Mouse (Mus musculus) right cerebral cortex, adult 18-20 months (tissue): ENCODE measurements around the gene Aamdc.

Source experiments
- DNase-seq: peaks from one replicate; pipeline ENCODE4 v3.0.0; 2022; ENCODE audit warnings: mixed read lengths

Gene Aamdc

GRCm38 (mm10) chr7:97579067-97579975 is at the start of gene Aamdc, which contains the start of gene Rsf1:
Aamdc (minus strand) TSS chr7:97579497.
Rsf1 (plus strand) TSS chr7:97579889.
- peak; percentile 96 for DNase-seq

DNA sequence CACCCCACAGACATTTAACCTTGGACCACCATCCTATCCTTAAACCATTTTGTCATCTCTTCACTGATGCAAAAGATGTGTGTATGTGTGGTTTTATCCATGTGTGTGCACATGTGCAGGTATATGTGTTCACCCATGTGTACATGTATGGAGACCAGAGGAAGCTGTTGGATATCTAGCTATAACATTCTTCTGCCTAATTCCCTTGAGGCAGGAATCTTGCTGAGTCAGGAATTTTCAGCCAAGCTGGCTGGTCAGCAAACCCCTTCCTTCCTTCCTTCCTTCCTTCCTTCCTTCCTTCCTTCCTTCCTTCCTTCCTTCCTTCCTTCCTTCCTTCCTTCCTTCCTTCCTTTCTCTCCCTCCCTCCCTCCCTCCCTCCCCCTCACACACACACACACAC is 44.1 kb upstream of the Aamdc start:
- DNase-seq = no peak

GRCm38 (mm10) chr7:97622676-97623075 is 43.4 kb upstream of the Aamdc start:
- no peak for DNase-seq

DNA sequence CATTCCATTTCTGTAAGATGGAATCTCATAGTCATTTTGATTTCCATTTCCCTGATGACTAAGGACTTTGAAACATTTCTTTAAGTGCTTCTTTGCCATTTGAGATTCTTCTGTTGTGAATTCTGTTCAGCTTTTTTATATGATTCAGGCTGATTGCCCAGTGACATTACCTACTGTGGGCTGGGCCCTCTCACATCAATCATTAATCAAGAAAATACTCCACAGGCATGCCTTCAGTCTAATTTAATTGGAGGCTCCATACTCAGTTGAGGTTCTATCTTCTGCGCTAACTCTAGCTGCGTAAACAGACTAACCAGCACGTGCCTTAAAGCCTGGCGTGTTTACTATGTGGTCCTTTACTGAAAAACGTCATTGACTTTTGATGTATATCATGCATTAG is 42.0 kb upstream of the Aamdc start:
- DNase-seq = no peak

DNA sequence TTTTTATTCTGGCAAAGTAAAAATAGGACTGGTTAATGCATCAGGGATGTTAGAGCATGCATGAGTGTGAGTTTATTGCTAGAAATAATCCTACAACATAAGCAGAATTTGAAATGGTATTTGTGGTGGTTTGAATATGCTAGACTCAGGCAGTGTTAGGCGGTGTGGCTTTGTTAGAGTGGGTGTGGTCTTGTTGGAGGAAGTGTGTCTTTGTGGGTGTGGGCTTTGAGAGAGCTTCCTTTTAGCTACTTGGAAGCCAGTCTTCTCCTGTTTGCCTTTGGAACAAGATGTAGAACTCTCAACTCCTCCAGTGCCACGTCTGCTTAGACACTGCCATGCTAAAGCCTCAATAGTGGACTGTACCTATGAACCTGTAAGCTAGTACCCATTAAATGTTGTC is 19.3 kb upstream of the Aamdc start:
- no peak for DNase-seq

DNA sequence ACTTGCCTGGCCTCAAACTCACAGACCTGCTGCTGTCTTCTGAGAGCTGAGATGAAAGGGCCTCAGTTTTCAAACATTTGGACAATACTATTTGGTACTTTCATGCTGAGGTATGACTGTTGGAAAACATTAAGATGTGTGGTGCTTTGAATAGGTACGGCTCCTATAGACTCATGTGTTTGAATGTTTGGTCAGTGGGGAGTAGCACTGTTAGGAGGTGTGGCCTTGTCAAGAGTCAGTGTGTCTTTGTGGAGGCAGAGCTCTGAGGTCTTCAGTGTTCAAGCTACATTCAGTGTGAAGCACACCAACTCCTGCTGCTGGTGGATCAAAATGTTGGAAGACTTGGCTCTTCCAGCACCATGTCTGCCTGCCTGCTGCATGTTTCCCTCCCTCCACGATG is 14.2 kb upstream of the Aamdc start:
- no peak for DNase-seq

GRCm38 (mm10) chr7:97592396-97592795 is 13.1 kb upstream of the Aamdc start:
- no peak for DNase-seq

DNA sequence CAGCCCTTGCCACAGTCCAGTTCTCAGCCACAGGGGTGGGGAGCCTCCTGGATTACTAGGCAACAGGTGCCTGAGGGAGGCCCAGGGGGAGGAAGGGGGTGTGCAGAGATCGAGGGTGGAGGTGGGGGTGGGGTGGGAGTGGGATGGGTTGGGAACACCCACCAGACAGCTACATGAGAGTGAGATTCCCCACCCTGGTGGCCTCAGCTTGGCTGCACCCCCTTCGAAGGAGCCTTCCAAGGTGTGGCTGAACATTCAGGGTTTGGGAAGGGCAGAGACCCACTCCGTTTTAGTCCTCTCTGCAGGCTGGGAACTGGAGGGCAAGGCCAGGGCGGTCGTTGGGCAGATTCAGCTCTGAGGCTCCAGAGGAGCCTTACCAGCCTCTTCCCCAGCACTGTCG is 12.0 kb upstream of the Aamdc start:
- DNase-seq = no peak

GRCm38 (mm10) chr7:97590488-97590887 is 11.2 kb upstream of the Aamdc start:
- DNase-seq = no peak

DNA sequence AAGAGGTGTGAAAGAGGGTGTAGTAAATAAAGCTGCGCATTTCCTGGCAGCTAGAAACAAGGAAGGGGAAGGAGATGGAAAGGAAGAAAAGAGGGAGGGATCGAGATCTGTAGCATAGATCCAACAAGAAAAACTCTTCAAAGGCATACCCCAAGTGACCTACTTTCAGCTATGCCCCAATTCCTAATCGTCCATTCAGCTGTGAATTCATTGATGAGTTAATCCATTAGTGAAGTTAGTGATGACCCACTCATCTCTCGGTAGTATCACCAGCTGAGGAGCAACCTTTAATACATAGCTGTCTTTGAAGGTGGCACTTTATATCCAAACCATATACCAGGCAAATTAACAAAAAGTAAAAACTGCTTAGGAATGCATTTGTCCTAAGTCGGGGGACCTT is 9.2 kb upstream of the Aamdc start:
- no peak for DNase-seq

- DNase-seq = peak; percentile 90
Observed at GRCm38 (mm10) chr7:97580843-97581214, 1.5 kb upstream of the Aamdc start.

DNA sequence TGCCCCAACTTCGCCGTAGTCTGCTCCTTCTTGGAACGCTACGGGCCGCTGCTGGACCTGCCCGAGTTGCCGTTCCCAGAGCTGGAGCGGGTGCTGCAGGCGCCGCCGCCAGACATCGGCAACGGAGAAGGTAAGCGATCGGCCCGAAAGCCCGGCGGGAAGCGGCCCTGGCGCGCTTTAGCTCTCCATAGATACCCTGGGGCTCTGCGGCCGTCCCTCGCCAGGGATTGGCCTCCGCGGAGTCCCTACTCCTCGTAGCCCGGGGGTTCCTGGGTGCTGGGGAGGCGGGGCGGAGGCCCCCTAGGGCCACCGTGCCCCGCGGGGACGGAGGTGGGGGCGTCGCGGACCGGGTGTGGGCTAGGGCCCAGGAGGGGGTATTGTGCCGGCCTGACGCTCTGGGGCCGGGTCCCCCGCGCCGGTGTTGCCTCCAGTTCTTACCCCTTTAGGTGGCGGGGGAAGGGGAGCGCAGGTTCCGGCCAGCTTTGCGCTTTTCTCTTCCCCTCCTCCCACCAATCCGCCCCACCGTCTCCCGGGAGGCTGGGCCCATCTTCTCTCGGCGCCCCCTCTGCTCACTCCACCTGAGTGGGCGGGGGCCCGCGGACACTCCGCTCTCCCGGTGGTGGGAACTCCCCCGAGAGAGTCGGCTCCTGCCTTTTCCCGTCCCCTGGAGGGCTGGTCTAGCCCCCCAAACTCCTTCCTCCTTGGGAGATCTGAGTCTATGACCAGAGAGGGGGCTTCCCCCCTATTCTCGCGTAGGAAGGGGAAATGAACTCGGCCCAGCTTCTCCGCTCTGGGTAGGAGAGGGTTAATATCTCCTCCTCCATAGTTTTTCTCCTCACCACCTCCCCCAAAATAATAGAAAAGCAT is 912 bp upstream of the Aamdc start:
- peak; percentile 52 for DNase-seq

GRCm38 (mm10) chr7:97578361-97579066 is 783 bp downstream of the Aamdc start:
- DNase-seq = peak; percentile 35

DNA sequence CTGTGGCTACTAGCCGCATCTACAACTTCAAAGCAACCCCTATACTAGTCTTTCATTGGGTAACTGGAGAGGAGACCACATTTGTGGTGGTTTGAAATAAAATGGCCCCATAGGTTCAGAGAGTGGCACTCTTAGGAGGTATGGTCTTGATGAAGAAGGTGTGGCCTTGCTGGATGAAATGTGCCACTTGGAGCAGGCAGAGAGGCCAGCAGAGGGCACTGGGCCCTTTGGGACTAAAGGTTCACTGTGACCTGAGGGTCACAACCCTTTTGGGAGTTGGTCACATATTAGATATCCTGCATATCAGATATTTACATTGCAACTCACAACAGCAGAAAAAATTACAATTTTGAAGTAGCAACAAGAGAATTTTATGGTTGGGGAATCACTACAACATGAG is 8.9 kb downstream of the Aamdc start:
- no peak for DNase-seq

DNA sequence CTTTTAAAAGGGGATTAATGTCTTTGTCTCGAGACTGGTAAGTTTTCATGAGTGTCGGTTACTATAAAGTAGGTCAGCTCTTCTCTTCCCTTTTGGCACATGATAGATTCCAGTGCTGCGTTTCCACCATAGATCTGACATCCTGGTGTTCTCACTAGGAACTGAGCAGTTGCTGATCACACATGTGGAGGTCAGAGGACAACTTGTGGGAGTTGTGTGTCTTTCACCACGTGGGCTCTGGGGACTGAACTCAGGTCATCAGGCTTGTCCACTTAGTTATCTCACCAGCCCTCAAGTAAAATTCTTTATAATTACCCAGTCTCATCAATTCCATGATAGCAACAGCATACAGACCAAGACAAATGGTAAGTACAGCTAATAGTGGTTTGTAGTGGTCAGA is 9.9 kb downstream of the Aamdc start:
- DNase-seq = no peak

DNA sequence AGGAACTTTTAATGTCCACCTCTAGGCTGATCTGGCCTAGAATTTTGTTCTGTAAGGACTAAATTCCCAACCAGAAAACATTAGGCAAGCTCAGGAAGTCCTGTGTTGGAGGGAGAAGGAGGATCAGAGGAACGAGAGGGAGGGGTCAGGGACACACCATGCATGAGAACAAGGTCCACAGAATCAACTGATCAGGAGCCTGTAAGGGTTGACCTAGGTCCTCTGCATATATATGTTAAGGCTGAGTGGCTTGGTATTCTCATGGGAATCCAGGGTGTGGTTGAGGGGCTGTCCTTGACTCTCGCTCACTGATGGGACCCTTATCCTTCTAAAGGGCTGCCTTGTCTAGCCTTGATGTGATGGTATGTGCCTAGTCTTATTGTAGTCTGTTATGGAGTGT is 15.7 kb downstream of the Aamdc start:
- no peak for DNase-seq

- no peak for DNase-seq
Observed at GRCm38 (mm10) chr7:97550673-97551072, 28.6 kb downstream of the Aamdc start.

DNA sequence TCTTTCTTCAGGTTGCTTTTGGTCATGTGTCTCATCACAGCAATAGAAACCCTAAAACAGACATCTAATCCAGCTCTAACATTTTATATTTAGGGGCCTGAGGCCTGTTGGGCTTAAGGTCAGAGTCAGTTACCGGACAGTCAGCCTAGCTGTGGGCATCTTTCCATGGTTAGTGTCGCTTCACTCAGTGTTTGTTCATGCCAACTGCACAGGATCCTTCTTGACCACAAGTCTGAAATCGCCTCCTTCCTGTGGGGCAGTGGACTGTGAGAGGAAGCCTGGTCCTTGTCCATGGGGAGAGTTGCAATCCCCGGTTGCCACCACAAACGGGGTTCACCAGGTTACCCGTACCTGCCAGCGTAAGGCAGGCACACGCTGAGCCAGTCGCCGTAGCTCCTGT is 30.0 kb downstream of the Aamdc start:
- no peak for DNase-seq

DNA sequence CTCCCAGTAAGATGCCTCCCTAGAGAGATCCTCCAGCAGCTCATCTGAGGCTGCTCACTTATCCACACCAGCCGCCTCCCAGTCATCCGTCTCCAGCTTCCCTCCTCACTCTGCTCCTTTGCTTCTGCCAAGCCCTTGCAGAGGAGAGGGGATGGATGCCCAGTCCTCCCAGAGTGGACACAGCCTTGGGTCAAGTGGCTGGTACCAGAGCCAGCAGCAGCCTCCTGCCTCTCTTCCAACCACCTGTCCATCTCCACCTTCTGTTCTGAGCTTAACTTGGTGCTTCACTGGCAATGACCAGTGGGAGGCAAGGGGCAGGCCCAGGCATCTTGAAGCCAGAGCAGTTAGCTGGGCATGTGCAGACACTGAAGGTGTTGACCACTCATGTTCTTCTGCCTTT is 32.8 kb downstream of the Aamdc start:
- DNase-seq = no peak

GRCm38 (mm10) chr7:97536571-97536970 is 42.7 kb downstream of the Aamdc start:
- no peak for DNase-seq

DNA sequence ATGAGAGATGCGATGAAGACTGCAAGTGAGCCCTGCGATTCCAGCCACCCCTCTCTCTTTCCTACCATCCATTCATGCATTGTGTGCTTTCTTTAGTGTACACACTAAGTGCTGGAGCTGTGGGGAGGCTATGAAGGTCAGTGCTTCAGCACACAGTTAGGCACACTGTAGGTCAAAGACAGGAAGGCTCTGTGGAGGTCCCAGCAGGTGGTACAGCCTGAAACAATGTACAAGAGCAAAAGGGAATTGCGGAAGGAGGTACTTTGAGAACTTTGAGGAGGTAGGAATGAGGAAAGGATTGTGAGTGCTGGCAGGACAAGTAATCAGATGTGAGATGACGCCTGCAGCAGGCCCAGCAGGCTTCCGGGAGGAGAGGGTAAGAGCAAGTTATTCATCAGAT is 43.8 kb downstream of the Aamdc start:
- no peak for DNase-seq

DNA sequence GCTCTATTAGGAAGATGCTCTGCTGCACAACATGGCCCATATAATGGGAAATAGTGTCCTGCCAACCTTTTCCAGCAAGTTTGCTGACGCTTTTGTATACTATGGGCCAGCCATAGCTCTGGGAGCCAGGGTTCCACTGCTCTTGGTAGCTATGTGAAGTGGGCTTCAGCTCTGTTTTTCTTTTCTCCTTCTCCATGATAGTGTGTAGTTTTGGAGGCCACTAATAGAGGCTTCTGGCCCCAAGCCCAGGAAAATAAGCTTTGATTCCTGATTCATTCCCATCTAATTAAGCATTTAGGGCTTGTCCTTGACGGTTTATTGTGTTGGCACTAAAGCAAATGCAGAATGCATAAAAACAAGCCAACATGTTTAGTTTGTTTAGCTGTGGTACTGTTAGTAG is 59.4 kb downstream of the Aamdc start:
- DNase-seq = no peak

- DNase-seq = no peak
Observed at GRCm38 (mm10) chr7:97514786-97515185, 64.5 kb downstream of the Aamdc start.
